Mouse (Mus musculus) spleen, adult 12 weeks (tissue): ENCODE measurements around the gene Satb2.

Experiments
- DNase-seq: peaks from one replicate; pipeline ENCODE4 v3.0.0; 2022; ENCODE audit warnings: low spot score

The Satb2 gene

DNA sequence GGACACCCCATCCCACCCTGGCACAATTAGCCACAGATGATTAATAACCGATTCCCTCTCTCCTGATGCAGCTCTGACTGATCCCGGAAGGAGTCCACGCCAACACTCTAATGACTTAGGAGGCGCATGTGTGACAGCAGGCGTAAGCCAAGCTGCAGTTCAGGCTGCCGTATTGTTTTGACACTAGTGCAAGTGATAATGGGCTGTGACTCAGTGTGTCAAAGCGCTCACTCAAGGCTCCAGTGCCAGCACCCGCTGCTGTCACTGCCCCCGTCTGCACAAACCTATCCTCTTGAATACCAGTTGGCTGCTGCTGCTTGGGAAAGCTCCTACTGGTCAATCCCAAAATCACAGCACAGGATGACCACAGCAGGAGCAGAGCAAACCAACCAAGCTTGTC is 49.7 kb downstream of the Satb2 start:
- no peak for DNase-seq

DNA sequence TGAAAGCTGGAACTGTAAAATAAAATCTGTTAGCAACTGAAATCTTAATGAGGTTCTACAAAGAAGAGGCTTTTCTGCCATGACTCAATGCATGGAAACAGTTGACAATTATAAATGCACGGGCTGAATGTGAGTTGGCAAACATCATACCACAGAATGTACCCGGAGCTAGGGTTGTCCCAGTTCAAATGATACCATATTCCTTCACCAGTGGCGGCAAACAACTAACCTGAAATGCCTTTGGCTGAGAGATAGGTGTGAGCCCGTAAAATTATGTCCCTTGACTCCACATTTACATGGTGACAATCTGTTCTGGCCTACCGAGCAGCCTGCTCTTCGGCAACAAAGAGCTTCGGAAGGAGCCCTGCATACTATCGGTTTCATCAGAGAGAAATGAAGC is 58.0 kb downstream of the Satb2 start:
- DNase-seq = no peak

DNA sequence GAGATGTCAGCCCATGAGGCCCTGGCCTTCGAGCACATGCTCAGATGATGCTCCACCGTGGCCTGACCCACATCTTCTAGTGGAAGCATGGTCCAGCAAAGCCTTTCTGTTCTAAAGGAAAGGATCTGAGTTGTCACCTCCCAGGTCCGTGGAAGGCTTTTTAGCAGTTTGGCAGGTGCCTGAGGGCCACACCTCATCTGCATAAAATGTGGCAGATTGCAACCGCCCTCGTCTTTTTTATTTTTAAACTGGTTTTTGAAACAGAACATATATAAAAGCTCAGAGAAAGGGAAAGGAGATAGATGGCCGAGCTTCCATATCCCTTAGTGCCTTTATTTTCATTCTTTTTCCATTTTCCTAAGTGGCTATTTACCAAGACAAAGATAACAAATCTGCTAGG is 64.2 kb downstream of the Satb2 start:
- no peak for DNase-seq

DNA sequence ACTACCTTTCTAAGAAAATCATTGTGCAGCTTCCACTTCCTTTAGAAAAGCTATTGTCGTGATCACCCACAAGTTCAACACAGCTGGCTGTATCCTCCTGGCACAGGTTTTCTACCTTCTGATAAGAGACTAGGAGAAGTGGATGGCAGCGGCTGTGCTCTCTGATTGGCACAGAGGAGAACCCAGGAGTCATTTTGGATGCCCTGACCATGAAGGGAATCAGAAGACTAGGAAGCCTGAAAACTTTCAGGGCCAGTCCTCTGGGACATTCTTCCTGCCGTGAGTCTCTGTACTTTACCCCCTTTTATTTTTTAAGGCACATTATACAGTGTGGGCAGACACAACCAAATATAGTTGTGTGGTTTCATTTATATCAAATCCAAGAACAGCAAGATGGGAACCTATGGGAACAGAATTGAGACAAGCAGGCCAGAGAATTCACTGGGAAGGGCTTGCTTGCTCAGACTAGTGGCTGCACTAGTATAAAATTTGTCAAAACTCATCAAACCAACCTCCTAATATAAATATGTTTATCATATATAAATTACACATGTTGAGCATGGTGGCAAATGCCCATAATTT is 77.7 kb downstream of the Satb2 start:
- no peak for DNase-seq

DNA sequence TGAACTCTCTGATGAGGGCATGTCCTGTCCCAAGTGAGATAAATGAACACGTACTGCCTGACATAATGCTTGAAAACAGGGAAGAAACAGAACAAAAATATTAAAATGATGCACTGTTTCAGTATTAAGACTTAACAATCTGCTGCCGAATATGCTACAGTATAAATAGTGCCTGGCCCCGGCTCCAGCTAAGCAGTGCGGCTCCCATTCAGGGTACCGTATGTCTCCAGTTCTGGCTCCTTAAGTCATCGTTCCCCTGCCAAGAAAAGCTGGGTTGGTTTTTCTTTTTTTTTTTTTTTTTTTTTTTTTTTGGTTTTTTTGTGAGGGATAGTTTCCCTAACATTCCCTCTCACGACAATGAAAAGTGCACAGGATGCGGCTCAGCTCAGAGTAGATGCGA is 78.3 kb downstream of the Satb2 start:
- DNase-seq = no peak

DNA sequence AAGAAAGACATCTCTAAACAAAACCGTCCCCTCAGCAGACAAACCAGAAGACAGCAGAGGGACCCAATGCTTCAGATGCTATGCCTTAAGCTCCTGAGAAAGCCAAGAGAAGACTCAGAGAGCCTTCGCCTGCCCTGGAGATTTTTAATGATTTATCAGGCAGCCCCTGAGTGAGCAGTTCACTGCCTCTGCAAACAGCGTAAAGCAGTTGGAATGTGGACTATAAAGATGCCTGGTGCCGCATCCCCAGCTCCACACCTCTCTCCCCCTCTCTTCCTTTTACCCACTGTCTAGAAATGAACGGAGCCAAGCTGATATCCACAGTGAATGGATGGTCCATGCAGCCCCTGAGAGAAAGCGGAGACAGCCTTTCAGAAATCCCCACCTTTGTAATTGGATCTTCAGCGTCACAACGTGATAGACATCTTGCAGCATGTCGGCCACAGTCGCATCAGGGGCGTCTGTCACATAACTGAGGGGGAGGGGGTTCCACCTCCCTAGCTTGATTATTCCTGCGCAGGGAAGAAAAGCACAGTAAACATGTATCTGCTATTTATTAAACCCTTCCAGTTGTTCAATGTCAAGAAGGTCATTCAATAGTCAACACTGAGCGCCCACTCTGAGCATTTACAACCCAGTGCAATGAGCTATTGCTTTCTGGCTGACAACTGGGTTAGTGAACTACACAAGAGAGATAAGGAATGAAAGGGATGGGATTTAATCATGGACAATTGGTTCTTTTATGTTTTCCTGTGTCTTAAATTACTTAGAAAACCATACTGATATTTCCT is 79.6 kb downstream of the Satb2 start:
- DNase-seq = no peak

DNA sequence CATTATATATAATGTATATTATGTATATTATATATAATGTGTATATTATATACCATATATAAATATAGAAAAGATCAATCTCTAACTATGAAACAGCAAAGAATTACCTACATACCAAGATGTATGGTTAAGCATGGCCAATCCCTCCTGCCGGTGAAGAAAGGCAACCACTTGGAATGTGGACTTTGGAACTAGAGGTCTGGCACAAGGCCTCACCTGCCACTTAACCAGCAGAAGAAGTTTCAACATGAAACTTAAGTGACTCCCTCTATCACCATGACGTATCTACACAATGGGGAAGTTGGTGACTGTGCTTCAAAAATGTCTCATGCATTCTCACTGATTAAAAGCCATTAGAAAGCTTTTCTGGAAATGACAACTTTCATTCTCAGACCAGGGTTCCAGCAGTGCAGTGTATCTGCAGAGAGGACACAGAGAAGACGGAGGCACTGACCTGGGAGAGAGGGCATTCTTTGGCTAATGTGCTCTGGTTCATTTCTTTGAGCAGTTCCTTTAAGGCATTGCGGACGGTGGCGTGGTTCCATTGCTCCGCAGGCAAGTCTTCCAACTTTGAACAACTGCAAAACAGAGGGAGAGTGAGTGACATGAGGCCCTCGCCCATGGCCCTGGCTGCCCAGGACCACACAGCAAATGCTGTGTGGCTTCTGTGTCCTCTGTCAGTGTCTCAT is 80.8 kb downstream of the Satb2 start:
- DNase-seq = no peak

DNA sequence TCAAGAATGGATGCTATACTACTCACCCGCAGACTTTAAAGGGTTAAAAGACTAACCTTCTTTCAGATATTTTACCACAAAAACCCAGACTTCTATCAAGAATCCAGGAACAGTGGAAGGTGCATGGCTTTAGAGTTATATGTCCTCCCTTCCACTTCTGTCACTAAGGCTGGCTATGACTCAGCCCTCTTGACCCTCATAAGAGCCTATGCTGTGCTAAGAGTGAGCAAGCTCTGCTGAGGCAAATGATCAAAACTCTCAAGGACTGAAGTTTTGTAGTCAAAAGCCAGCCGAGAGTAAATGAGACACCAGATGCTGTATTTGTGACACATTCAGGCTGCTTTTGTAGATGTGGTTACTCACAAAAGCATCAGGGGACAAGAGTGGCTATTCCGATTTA is 81.8 kb downstream of the Satb2 start:
- DNase-seq = no peak

DNA sequence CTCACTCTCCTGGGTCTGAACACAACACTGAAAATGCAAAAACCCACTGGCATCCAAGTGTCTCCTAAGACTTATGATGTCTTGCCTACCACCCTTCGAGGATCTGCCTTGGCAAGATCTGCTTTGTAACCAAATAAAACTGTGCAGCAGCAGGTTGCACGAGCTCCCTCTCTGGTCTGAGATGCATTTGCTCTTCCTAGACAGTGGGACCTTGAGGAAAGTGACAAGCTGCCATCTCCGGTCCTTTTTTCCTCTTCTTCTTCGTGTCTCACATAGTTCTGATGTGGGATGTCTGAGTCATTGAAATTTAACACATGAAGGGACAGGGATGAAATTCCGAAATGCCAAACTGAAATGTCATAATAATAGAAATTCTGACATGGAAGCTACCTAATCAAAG is 85.7 kb downstream of the Satb2 start:
- DNase-seq = no peak

DNA sequence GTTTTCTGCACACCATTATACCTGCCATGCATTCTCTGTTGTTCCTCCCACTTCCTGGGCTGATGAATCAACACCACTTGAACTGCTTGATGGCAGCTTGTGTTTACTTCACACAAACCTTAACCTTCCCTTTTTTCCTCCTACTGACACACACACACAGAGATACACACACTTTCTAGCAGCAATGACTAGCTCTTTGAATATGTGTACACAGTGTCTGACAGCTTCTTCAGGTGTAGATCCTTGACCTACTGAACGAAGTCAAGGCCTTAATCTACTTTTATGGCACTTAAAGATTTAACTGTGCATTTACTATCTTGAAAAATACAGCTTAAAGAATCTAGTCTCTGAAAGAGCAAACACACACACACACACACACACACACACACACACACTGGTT is 89.5 kb downstream of the Satb2 start:
- DNase-seq = no peak

DNA sequence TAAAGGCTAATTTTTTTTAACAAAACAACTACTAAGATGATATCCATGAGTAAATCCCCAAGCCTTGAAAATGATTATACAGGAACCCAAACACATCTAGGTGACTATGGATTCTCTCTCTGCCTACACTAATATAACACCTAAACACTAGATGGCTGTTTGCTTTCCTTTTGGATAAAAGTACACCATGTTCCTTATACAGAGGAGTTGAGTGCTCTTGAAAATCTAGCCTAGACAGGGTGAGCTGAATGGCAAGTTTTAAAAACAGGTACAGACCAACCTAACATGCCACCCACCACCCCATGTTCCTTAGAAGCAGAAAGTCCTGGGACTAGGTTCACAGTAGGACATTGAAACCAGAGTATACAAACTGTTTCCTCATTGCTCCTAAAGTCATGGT is 90.9 kb downstream of the Satb2 start:
- DNase-seq = no peak

DNA sequence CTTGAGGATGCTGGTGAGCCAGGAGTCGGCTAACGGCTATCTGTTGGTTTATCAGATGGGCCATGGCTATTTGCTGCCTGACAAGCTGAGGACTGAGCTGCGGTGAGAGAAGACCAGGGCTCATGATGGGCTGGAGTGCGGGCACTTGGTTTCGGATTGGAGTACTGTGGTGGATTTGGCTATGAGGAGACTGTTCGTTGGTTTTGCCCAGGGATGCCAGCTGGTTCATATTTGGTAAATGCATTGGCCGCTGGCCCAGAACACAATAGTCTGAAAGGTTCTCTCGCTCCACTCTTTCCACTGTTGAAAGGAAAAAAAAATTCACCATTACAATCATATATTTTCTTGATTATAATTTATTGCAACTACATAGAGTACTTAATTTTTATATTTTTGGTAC is 107.0 kb downstream of the Satb2 start:
- no peak for DNase-seq

DNA sequence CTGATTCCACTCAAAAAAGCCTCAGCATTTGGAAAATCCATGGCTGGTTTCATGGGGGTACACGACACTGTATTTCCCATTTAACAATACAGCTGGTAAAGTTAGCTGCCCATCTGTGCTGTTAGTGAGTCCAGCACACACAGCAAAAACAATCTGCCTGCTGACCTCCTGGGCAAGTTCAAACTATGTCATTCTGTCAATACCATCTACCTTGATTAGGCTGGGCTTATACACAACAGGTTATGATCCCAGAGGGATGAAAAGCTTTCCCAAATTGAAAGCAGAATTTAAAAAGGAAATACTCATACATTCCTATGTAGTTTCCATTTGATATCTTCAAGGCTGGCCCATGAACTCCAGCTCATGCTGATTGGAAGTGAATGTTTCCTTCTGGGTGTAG is 113.2 kb downstream of the Satb2 start:
- DNase-seq = no peak

DNA sequence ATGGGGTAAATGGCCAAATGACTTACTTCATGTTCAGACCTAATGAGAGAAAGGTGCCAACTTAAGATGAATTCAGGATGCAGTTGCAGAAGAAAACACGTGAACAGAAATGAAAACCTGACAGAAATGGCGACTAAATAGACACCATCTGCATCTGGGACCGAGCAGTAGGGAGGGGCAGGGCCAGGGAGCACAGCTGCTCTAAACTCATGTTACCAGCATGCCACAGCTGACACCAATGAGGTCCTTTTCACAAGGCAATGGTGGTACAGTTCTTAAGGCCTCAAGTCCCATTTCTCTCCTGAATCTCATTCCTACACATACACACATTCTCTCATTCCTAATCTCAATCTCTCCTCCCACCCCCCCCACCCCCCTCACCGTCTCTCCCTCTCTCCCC is 115.7 kb downstream of the Satb2 start:
- DNase-seq = no peak

DNA sequence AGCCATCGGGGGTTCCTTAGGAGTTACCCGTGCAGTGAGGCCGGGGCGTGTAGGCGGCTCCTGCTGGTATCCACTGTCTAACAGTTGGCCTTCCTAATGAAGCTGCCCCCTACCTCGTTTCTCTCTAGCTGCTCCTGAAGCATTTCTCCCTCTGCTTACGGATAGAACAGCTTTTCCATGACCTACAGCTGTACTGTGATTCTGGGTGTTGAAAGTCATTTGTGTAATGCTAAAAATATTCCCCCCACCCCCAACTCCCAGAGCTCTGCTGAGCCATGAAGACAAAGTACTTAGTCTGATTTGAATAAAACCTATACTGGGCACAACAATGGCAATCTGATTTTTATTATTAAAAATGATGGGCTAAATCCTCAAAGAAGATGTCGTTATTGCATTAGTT is 121.2 kb downstream of the Satb2 start:
- DNase-seq = no peak

DNA sequence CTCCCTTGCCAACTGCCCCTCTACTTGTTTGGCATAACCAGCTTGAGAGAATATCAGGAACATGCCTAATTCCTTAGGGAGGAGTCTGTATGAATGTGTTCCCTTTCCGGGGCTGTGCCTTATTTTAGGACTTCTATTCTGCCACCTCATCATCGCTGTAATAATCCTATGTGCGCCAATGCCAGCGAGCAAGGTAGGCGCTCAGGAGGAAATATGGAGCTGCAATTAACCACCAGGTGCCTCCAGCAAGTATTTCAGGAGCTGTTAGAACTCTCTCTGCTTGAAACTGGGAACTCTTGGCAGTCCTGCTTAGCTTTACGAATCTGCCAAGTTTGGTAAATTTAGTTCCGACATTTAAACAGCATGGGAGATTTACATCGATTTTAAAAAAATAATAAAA is 128.0 kb downstream of the Satb2 start:
- DNase-seq = no peak

DNA sequence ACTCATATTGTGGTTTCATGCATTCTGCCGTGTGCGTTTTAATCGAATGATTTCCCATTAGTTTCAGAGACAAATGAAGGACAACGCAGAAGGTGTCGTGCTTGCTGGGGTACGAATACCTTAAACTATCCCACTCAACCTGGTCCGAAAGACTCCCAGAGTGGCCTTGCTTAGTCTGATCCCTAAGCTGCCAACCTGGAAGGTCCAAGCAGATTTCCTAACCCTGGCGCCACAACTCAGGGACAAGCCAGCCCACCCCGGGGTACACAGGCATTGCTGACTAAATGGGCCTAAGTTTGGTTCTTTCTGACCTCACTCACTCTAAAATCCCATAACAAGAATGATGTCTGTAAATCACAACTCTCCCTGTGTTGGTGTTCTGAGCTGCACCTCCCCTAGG is 132.1 kb downstream of the Satb2 start:
- DNase-seq = no peak

DNA sequence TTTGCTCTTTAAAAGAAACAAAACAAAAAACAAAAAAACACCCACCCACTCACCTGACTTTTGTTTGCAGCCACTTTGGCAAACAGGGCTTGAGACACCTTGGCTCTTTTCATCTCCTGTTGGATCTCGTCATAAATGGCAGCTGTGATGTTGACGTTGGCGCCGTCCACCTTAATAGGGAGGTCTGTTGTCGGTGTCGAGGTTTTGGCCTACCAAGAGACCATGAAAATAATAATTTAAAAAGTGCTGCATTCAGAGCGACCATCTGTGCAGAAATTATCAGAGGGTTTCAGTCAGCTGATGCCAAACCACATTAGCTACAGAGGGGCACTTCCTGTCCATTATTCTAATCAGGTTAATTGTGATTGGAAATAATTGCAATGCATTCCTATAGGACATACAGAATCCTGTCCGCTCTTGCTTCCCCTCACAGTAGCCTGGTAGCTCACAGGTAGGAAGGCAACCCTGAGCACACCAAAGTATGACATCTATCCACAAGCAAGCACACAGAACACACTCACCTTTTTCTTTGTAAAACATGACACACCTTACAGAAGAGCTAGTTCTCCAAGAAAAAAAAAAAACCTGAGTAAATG is 132.8 kb downstream of the Satb2 start:
- DNase-seq = no peak

DNA sequence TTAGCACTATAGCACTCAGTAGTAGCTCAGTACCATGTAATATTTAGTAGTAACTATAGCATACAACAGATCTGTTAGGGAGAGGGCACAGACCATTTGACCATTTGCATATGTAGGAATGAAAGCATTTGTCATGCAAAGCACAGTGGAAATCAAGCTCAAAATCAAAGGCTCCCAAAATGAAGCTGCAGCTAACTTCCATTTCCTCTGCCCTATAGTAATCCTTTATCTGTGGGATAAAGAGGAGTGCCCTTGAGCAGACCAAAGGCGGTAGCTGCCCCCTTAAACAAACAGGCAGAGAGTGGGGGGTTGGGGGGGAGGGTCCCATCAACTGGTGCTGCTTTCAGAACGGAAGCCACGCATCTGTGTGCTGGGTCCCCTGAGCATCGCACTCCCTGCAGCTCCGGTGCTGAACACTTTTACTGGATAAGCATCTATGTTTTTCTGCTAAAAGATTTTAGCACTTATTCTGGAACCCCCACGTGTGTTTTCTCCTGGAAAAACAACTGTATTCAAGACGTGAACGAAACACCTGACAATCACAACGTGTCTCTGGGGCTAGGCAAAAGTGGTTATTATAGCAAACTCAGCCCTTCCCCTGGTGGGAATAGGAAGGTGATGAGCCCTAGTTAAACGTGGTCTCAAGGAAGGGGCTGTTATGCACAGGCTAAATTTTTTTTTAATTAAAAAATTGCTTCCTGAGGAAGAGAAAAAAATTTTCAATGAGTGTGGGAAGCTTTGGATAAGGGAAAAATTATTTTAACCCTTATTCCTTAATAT is 133.7 kb downstream of the Satb2 start:
- DNase-seq = no peak

DNA sequence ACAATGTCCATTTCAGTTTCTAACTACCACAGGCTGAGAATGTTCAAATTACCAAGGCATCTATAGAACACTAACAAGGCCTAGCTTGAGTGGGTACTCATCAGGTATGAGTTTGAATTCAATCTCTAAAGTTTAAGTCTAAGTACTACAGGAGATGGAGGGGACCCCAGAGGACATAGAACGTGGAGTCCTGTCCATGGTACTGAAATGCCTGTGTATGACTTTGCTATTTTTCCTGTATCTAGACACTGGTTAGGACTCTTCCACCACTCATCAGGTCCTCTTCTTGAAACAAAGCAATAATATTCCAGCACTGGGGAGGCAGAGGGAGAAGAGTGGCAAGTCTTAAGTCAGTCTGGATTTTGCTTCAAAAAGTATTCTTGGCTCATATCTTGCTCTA is 139.5 kb downstream of the Satb2 start:
- no peak for DNase-seq

DNA sequence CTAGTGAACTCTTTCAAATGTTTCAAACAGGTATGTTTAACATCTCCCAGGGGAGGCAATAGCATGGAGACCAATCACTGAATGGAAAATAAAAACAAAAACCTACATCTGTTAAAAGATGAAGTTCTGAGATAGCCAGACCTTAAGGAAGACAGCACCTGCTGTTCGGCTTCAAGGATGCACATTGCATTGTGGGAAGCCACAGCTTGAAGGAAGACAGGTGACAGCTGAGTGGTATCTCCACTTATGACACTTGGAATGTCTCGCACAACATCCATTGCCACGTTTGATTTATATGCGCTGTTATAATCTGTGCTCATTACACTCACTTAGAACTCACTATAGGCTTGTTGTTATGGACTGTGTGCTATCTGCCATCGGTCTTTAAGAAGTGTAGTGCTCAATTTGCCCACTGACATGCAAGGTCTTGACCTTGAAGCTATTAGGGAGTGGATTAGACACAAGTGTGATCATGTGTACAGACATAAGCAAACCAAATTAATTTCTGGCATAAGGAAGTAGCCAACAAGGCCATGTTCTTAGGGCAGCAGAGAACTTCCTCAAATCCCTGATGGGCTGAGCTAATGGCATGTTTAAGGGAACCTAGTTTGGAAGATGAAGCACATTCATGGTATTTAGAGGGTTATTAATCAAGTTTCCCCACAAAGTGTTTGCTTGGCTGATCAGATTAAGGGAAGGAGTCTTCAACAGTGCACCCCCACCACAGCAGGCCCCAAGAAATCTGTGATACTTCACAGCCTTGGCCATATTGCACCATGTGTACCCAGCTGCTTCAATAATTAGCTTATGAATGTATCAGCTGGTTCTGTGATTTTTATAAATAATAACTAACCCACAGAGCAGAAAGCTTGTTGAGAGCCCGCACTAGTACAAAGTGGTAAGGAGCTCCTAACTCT is 144.2 kb downstream of the Satb2 start:
- DNase-seq = no peak
